15 mouse cellular contexts compared by ENCODE assay signal in genomic region chr10:88362218-88362617, GRCm38 (mm10).
"Had no signal": no experiment of that assay in that cellular context is flagged by ENCODE, and none has a peak within 500 bp of the region (broad histone marks: within the 10 kb centered on the region; RNA-seq: fewer than 3 reads in every experiment).

No protein-coding gene starts in this region.

- DNase-seq: liver, postnatal 0 days; lung, adult 2 months; lung, postnatal 14 days; lung, postnatal 36 days; midbrain, embryonic 14.5 days; retina, postnatal 1 day; right cerebral cortex, adult 18-20 months; right cerebral cortex, postnatal 25 days; right cerebral cortex, postnatal 4 days; spleen, adult 18-20 months; thymus, adult 18-20 months; thymus, postnatal 14 days; thymus, postnatal 36 days had no signal

- ATAC-seq: liver, postnatal 0 days; lung, postnatal 0 days; midbrain, embryonic 16.5 days had no signal
